Mouse (Mus musculus) ovary, postnatal 36 days (tissue): Measurements from ENCODE around the gene Lrrc38.

Source experiments
- DNase-seq: peaks from one replicate; pipeline ENCODE4 v3.0.0; 2022; ENCODE audit warnings: low spot score, mixed read lengths

Gene Lrrc38

GRCm38 (mm10) chr4:143350047-143351015 is 774 bp downstream of the Lrrc38 start:
- peak; percentile 29 for DNase-seq

DNA sequence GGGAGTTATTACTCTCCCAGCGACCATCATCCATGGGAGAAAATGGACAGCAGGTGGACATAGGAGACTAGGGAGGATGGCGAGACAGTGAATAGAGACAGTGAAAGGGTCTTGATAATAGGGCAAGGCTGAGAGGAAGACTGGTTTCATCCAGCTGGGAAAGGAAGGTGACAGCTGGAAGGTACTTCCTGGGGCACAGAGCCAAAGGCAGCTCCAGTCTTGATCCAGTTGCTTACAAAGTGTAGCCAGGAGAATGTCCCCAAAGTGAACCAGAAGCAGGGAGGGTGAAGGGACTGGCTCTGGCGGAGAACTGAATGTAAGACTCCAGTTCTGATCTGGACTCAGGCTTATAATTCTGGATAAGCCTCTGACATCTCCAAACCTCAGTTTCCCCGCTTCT is 2.7 kb downstream of the Lrrc38 start:
- no peak for DNase-seq

DNA sequence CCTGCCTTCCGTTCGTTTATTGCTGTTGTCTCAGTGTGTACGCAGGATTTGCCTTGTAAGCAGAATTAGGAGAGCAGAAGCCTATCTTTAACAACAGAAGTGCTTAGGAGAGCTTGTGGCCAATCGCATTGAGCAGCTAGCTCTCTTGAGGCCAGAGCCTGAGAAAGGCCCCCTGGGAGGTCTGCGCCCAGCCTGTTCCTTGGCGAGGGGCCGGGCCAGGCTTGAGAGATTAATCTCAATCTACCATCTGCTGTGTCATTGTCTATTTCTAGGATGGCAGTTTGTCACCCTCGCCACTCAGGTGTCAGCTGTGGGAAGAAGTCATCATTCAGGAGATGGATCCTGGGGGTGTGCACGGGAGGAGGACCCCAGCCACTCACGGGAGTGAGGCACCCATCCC is 12.0 kb downstream of the Lrrc38 start:
- no peak for DNase-seq

DNA sequence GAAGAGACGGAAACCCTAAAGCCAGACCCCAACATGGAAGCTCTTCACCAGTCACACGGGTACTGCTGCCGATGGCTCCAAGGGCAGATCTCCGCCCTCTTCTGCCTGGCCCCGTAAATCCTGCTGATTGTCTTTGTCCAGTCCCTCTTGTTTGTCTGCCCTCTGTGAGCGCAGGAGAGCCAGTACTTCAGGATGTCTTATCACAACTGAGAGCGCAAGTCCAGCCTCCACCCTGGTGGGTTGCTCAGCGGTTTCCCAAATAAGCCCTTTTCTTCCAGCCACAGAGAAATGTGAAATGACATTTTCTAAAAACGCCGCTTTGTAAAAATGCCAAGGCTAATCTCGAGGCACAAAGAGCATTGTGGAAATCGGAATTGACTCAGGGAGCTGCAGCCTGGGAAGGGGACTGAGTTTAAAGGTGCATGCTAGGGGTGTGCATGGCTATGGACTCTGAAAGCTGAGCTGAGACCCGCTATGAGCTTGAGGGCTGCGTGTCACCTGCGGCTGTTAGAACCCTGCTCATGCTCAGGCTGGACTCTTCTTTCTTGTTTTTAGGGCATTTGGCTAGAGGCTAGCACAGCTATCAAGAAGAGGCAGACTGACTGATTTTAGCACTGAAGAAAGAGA is 17.0 kb downstream of the Lrrc38 start:
- DNase-seq: no peak

DNA sequence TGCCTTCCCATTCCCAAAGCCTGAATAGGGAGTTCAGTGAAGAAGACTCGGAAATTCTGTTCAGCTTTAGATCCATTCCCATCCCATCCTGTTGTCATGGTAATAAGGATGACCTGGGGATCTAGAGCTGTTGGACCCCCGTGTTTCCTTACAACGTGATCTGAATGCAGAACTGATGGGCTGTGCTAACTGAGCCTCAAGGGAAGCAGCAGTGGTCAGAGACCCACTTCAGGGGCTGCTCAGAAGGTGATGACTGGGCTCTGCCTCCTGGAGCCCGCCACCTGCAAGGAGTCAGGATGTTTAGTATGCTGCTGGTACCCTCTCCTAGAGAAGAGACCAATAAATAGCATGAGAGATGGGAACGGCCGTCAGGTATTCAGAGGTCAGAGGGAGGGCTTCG is 29.9 kb downstream of the Lrrc38 start:
- DNase-seq: no peak

DNA sequence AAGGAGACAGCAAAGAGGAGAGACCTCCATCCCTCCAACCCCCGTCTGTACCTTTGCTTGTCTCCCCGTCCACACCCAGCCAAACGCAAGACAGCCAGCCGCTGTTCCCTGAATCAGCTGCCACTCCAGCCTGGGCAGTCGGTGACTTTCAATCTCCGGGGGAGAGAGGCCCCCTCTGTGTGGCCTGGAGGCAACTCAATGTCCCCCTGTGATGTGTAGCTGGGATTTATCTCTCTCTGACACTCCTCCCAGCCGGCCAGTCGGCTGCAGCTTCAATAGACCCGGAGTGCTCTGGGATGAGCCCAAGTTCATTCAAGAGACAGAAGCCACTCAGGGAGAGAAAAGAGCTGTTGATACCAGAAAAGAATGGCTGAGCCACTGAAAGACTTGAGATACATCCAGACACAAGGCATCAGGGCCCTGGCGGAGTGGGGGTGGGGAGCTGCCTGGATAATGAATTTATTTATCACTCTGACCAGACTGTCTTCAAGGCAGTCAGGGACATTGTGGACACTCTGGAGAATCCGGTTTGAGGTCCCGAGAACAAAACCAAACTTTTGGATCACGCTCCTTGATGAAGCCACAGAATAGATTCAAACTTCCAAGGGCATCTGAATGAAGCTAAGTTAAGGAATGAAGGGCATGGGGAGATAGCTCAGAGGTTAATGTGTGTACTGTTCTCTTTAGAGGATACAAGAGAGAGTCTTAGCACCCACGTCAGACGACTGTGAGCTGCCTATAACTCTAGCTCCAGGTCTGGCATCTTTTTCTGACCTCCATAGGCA is 30.6 kb downstream of the Lrrc38 start:
- DNase-seq: no peak

DNA sequence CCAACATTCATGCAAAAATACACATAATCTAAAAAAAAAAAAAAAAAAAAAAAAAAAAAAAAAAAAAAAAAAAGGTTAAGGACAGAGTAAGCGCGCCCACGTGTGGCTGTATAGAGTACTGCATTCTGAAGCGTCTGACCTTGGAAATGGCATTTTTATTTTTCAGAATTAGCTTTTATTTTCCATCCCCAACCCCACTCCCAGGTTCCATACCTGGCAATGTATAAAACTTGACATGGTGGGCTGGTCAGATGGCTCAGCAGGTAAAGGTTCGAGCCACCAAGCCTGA is 31.1 kb downstream of the Lrrc38 start:
- DNase-seq: peak; percentile 21

DNA sequence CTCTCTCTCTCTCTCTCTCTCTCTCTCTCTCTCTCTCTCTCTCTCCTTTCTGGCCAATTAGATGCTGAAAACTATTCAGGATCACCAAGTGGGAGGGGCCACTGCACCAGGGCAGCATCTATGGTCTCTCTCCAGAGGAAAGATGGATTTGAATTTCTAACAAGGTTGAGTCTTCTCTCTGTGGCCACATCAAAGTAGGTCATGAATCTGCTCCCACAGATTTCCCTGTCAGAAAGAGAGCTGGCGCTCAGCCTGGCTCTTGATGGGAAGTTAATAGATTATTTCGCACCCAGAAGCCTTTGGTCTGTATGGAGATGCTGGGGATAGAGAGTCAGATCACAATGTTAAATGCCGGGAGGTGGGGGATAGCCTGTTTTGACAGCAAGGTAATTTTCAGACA is 32.6 kb downstream of the Lrrc38 start:
- no peak for DNase-seq

GRCm38 (mm10) chr4:143383646-143384045 is 34.1 kb downstream of the Lrrc38 start:
- no peak for DNase-seq

- DNase-seq: peak; percentile 58
These were observed 39.6 kb downstream of the Lrrc38 start for GRCm38 (mm10) chr4:143388955-143389702.

GRCm38 (mm10) chr4:143394181-143394580 is 44.6 kb downstream of the Lrrc38 start, which contains the start of gene Pramel1:
Gene Pramel1, plus strand, starts transcription at chr4:143394428.
- no peak for DNase-seq

DNA sequence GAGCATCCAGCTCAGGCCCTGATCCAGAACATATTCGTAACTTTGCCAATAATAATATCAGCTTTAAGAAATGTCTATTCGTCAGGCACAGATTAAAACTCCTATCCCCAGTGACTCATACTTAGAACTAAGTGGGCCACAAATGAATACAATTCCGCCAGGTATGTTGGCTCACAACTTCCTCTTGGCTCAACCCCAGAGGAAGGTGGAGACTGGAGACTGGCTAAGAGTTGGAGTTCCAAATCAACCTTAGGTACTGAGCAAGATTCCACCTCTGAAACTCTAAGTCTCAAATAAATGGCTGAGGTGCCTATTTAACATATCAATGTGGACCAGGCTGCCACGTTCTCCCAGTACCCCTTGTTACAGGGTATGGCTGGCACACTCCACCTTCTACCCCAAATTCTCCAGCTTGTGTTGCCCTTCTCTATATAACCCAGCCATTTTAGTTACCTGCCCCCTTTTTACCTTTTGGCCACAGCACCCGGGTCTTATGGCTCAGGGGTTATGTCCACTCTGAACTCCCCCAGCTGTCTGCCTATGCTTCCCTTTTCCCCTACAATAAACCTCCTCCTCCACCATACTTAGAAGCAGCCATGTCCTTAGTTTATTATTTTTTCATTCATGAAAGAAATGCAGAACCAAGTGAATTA is 62.1 kb downstream of the Lrrc38 start:
- no peak for DNase-seq

GRCm38 (mm10) chr4:143412219-143413092 is 62.9 kb downstream of the Lrrc38 start, which contains the start of gene Pramef8:
Gene Pramef8, plus strand, starts transcription at chr4:143412426.
- peak; percentile 86 for DNase-seq

GRCm38 (mm10) chr4:143413621-143414020 is 64.1 kb downstream of the Lrrc38 start:
- no peak for DNase-seq

- DNase-seq: no peak
These were observed 64.6 kb downstream of the Lrrc38 start for GRCm38 (mm10) chr4:143414121-143414520.
